ENCODE assay signal across 19 mouse cellular contexts in the genomic region with DNA sequence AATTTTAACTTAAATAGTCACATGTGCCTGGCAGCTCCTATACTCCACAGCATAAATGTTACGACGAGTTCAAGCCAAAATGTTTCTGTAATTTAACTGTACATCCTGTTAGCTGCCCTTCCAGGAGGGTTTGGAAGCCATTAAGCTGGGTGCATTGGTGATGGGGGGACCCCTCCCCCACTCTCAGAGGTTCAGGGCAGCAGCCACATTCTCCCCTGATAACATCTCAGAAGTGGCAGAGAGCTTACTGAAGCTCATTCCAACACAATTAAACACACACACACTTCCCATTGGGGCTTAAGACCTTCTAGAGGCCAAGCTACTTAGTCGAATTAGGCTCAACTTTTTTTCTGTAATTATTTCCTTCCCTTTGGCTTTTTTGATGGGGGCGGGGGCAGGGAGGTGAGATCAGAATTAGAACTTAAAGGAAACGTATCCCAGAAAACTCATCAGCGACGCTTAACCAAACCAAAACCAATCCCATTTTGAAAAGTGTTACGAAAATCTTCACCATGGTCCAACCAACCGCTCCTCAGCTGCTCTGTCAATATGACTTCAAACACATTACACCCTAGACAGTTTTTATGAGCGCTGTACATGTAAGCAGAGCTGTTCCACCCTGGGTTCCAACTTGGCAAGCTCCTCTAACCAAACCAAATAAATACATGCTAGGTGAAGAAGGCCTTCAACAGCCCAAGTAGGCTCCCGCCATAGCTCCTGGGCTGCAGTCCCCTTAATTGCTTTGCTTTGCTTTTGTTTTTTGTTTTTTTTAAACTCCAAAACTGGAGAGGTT. TPM values are rescaled to one million over a fixed set of nuclear protein-coding genes. Genes with fewer than 3 reads are reported as not detected.
A peak's percentile ranks its signal among the peaks of the same experiment; 100 is the strongest.
DNase-seq lines count a peak whose midpoint lies in the region; ATAC-seq and TF ChIP-seq lines count a peak whose summit lies in the region.
"Had no signal": no experiment of that assay in that cellular context is flagged by ENCODE, and none has a peak within 500 bp of the region (broad histone marks: within the 10 kb centered on the region; RNA-seq: fewer than 3 reads in every experiment).

No protein-coding gene starts in this region.

- H3K27me3 ChIP-seq in heart, embryonic 15.5 days: 0 out of 2 replicates have a peak, but pooled peaks cover 7% of the 10 kb centered on the region
- H3K27me3 ChIP-seq in lung, postnatal 0 days (replicated peaks; ENCODE audit: insufficient read depth, low read length): no peaks in the 10 kb centered on the region; the same call in 1 of the 2 replicates
- H3K27me3 ChIP-seq in embryonic facial prominence, embryonic 15.5 days: peaks cover 4% of the 10 kb centered on the region; the same call in 1 of the 2 replicates
- H3K27me3 ChIP-seq in limb, embryonic 13.5 days: no peaks in the 10 kb centered on the region

- H3K4me3 ChIP-seq in heart, embryonic 15.5 days: no peak overlapping the region
- no peak overlapping the region for H3K4me3 ChIP-seq in lung, postnatal 0 days (ENCODE audit: low read depth, low read length)
- no peak overlapping the region for H3K4me3 ChIP-seq in embryonic facial prominence, embryonic 15.5 days (replicated peaks)
- no peak overlapping the region; the same call in 1 of the 2 replicates for H3K4me3 ChIP-seq in limb, embryonic 13.5 days
- H3K4me3 ChIP-seq: erythroblast, embryonic 14.5 days; hindbrain, embryonic 10.5 days; liver, embryonic 15.5 days; midbrain, embryonic 10.5 days; neural tube, embryonic 15.5 days; stomach, embryonic 15.5 days had no signal

- H3K4me1 ChIP-seq in heart, embryonic 15.5 days (replicated peaks): peaks cover 70% of the 10 kb centered on the region
- H3K4me1 ChIP-seq in lung, postnatal 0 days (ENCODE audit: insufficient read depth, low read depth, low read length): peaks cover 6% of the 10 kb centered on the region; the same call in 1 of the 2 replicates
- H3K4me1 ChIP-seq in embryonic facial prominence, embryonic 15.5 days: peaks cover 56% of the 10 kb centered on the region
- peaks cover 79% of the 10 kb centered on the region for H3K4me1 ChIP-seq in limb, embryonic 13.5 days
- H3K4me1 ChIP-seq: liver, embryonic 15.5 days had no signal

- WGBS in heart, embryonic 15.5 days: 42% methylated on average over 11 of the region's 11 CpGs
- 17% methylated on average over 11 of the region's 11 CpGs for WGBS in lung, postnatal 0 days
- WGBS in embryonic facial prominence, embryonic 15.5 days: 25% methylated on average over 11 of the region's 11 CpGs
- WGBS in limb, embryonic 13.5 days: 17% methylated on average over 11 of the region's 11 CpGs

- TF ChIP-seq CTCF in lung, postnatal 0 days (IDR thresholded peaks at IDR 0.05): no peak

- H3K9ac ChIP-seq in heart, embryonic 15.5 days: no peak overlapping the region
- no peak overlapping the region for H3K9ac ChIP-seq in lung, postnatal 0 days (replicated peaks; ENCODE audit: low read depth)
- no peak overlapping the region for H3K9ac ChIP-seq in embryonic facial prominence, embryonic 15.5 days
- no peak overlapping the region for H3K9ac ChIP-seq in limb, embryonic 13.5 days
- H3K9ac ChIP-seq: liver, embryonic 15.5 days; neural tube, embryonic 15.5 days; stomach, embryonic 15.5 days had no signal

- no peaks in the 10 kb centered on the region for H3K9me3 ChIP-seq in heart, embryonic 15.5 days (replicated peaks)
- H3K9me3 ChIP-seq in lung, postnatal 0 days (ENCODE audit: low read length): no peaks in the 10 kb centered on the region
- no peaks in the 10 kb centered on the region for H3K9me3 ChIP-seq in embryonic facial prominence, embryonic 15.5 days (replicated peaks)
- H3K9me3 ChIP-seq in limb, embryonic 13.5 days: no peaks in the 10 kb centered on the region
- H3K9me3 ChIP-seq: hindbrain, embryonic 10.5 days; liver, embryonic 15.5 days; midbrain, embryonic 10.5 days; neural tube, embryonic 15.5 days; stomach, embryonic 15.5 days had no signal

- no peak for DNase-seq in heart, adult 8-10 months (ENCODE audit: low spot score)
- DNase-seq in lung, postnatal 0 days (ENCODE audit: low spot score): peak; percentile 42
- no peak for DNase-seq in lung, postnatal 14 days
- DNase-seq: adrenal gland, adult 2 months; cerebellum, adult 11-12 months; cerebellum, postnatal 36 days; gastrocnemius, postnatal 10 days had no signal

- no peak for ATAC-seq in heart, embryonic 15.5 days (replicated peaks; ENCODE audit: insufficient number of reproducible peaks, insufficient read depth, low FRiP score, low read depth)
- ATAC-seq in lung, postnatal 0 days: peak; percentile 23; the same call in 1 of the 2 replicates
- no peak for ATAC-seq in embryonic facial prominence, embryonic 15.5 days (ENCODE audit: insufficient number of reproducible peaks, low FRiP score, low TSS enrichment, low read depth)
- ATAC-seq in limb, embryonic 13.5 days (ENCODE audit: low FRiP score, low read depth): no peak
- no peak for ATAC-seq in erythroid progenitor cell, adult 5-6 weeks (replicated peaks; ENCODE audit: low FRiP score, poor library complexity, severe bottlenecking)
- ATAC-seq: intestine, embryonic 16.5 days had no signal

- no peaks in the 10 kb centered on the region for H3K36me3 ChIP-seq in heart, embryonic 15.5 days
- no peaks in the 10 kb centered on the region for H3K36me3 ChIP-seq in lung, postnatal 0 days (ENCODE audit: insufficient read depth, low read length)
- no peaks in the 10 kb centered on the region for H3K36me3 ChIP-seq in embryonic facial prominence, embryonic 15.5 days
- no peaks in the 10 kb centered on the region for H3K36me3 ChIP-seq in limb, embryonic 13.5 days
- H3K36me3 ChIP-seq: G1E; hindbrain, embryonic 10.5 days; liver, embryonic 15.5 days; midbrain, embryonic 10.5 days; neural tube, embryonic 15.5 days; stomach, embryonic 15.5 days had no signal

- peak overlapping the region; percentile 7 for H3K27ac ChIP-seq in heart, embryonic 15.5 days
- H3K27ac ChIP-seq in lung, postnatal 0 days (ENCODE audit: low read length): no peak overlapping the region
- peak overlapping the region; percentile 79; the same call in 1 of the 2 replicates for H3K27ac ChIP-seq in embryonic facial prominence, embryonic 15.5 days (replicated peaks)
- H3K27ac ChIP-seq in limb, embryonic 13.5 days: peak overlapping the region; percentile 22; the same call in 1 of the 2 replicates
- H3K27ac ChIP-seq: hindbrain, embryonic 10.5 days; liver, embryonic 15.5 days; midbrain, embryonic 10.5 days; neural tube, embryonic 15.5 days; stomach, embryonic 15.5 days had no signal

- peak overlapping the region; percentile 35 for H3K4me2 ChIP-seq in heart, embryonic 15.5 days
- H3K4me2 ChIP-seq in lung, postnatal 0 days (replicated peaks; ENCODE audit: low read depth, low read length): peak overlapping the region; percentile 27; the same call in 1 of the 2 replicates
- H3K4me2 ChIP-seq in embryonic facial prominence, embryonic 15.5 days (replicated peaks): peak overlapping the region; percentile 59
- peak overlapping the region; percentile 87 for H3K4me2 ChIP-seq in limb, embryonic 13.5 days (replicated peaks)
- H3K4me2 ChIP-seq: liver, embryonic 15.5 days; neural tube, embryonic 15.5 days; stomach, embryonic 15.5 days had no signal

- no peak for TF ChIP-seq EP300 in lung, postnatal 0 days (IDR thresholded peaks at IDR 0.05)

RNA-seq across cellular contexts. Expression of a gene that starts 4.1 kb away (rescaled TPM):
- 14.4 and 18.4 TPM in 2 replicates for polyA plus RNA-seq in heart, embryonic 15.5 days (2015; fragmentation: Nextera tagmentation; extraction: Ambion mirVana)
- total RNA-seq in heart, adult 8-10 months (2022): 1 to 10 TPM in 3 of 4 experiments, under 1 TPM in 1; 0.72 to 1.2 (median 1.0) TPM
- 5.3 and 5.5 TPM in 2 replicates for polyA plus RNA-seq in lung, postnatal 0 days (2015; fragmentation: Nextera tagmentation; extraction: Ambion mirVana)
- 24.0 and 24.6 TPM in 2 replicates for polyA plus RNA-seq in embryonic facial prominence, embryonic 15.5 days (2015; fragmentation: Nextera tagmentation; extraction: Ambion mirVana)
- 25.7 and 25.8 TPM in 2 replicates for polyA plus RNA-seq in limb, embryonic 13.5 days (2015; fragmentation: Nextera tagmentation; extraction: Ambion mirVana)
- total RNA-seq in erythroid progenitor cell, adult 5-6 weeks (2015; ENCODE audit: low replicate concordance): not detected in 2 replicates
- total RNA-seq in erythroid progenitor cell, adult 5-6 weeks (2017; ENCODE audit: low replicate concordance): not detected in 2 replicates
- total RNA-seq: G1E had no signal
- polyA plus RNA-seq: erythroblast, embryonic 14.5 days; G1E had no signal

Comparison
In these comparisons a context has a peak if more than half of its experiments do, and no peak if none do; other contexts are left out.
1. H3K4me2 ChIP-seq: peak in every context shown above with its lines; median percentile 87 in limb, embryonic 13.5 days; 59 in embryonic facial prominence, embryonic 15.5 days; 35 in heart, embryonic 15.5 days; 27 in lung, postnatal 0 days.